Mouse (Mus musculus) adipocyte (in vitro differentiated cells): ENCODE measurements around the gene Lgals3bp.

Source experiments
- DNase-seq: peaks from one replicate; pipeline ENCODE4 v3.0.0-alpha.2; 2016; ENCODE audit warnings: low spot score

Gene Lgals3bp

DNA sequence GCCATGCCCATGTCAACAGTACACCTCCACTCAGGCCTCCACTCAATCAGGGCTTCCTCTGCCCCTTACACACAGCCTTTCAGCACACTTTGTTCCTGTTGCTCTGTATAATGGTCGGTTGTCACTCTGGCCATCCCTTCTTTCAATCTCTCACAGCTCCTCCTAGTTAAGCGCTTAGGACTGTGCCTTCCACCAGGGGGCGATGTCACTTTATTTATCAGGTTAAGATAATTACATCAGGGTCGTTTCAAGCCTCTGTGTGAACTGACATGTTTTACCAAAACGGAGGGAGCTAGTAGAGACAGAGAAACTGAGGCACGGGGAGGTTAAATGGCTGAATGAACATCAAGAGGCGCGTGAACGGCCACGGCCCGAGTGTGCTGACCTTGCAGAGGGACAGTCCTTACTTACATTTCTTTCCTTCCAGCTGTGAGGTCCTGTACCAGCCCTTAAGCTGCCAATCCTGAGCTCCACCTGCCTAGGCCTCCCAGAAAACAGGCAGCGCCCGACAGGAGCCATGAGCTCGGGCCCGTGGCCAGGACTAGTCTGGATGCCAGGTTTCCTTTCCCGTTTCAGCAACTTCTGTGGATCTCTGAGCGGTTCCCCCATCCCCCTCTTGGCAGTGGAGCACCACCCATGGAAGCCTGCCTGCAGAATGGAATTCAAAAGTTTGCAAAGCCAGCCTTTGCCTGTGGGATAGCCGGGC lies 21.5 kb upstream of the Lgals3bp start:
- DNase-seq = peak; percentile 92

DNA sequence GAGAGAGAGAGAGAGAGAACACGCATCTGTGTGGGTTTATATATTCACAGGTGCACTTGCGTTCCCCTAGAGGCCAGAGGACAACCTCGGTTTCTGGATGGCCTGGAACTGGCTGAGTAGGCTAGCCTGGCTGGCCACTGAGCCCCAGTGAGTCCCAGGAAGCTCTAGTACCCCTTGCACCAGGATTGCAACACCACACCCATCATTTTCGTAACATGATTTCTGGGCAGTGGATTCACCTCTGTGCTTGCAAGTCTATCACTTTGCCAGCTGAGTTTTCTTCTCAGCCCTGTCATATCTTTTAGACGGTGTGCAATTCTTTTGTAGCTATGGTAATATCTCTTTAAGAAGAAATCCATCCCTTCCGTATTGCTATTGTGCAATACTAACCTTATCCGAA lies 18.4 kb upstream of the Lgals3bp start:
- peak; percentile 42 for DNase-seq

DNA sequence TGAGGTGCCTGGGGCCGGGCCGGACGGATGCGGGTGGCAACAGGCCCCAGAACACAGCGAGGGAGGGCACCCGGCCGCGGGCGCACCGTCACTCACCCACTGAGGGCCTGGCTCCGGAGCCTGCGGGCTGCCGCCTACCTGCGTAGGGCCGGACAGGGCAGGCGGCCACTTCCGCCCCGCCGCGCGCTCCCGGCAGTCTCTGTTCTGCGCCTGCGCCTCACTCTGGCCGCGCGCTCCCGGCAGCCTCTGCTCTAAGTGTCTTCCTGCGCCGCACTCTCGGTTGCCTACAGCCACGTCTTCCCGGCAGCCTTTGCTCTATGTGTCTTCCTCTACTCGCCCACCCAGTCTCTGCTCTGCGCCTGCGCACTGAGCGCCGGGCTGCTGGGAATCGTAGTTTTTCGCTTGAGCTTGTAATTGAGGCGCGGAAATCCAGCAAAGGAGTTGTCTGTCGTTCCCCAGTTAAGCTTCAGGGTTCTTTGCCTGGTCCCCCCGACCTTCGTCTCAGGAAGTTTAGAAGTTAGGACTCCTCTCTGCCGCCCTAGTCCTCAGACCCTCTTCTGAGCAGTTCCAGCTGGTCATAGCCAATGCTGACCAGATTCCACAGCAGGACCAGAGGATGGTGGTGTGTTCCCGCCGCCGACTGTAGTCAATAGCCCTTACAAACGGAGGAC lies 17.1 kb upstream of the Lgals3bp start, which contains the start of gene Cant1:
Gene Cant1 (minus strand): TSS at position 253 of the 671 bp plus-strand sequence.
- peak; percentile 99 for DNase-seq

DNA sequence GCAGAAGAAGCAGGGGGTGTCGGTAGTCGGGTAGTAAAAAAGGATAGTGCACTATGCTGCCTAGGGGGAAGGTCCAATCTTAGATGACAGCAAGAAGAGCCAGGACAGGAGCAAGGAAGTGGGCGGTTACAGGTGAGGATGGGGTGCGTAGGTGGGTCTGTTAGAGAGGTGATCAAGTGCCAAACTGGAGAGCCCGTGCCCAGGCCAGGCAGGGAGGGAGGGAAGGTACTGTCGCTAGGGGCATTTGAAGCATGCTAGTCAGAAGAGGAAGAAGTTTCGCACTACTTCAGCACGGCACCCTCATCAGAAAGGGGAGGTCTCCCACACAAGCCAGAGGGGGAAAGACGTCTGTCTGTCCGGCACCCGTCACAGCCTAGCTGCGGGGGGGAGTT lies 16.5 kb upstream of the Lgals3bp start:
- DNase-seq = no peak

DNA sequence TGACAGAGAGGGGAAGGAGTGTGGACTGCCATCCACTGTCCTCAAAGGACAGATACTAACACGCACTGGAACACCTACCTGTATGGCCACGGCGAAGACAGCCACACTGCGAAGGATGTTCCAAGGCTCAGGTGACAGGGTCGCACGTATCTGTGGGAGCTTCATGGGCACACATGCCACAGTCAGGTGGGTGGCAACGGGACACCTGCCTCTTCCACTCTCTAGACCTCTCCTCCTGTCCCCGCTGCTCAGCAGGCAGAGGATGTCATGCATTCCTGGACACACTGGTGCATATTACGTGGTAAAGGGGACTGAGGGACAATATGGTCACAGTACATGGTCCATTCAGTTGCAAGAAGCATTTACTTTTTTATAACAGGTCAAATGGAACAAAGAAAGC lies 15.6 kb upstream of the Lgals3bp start:
- DNase-seq = no peak

DNA sequence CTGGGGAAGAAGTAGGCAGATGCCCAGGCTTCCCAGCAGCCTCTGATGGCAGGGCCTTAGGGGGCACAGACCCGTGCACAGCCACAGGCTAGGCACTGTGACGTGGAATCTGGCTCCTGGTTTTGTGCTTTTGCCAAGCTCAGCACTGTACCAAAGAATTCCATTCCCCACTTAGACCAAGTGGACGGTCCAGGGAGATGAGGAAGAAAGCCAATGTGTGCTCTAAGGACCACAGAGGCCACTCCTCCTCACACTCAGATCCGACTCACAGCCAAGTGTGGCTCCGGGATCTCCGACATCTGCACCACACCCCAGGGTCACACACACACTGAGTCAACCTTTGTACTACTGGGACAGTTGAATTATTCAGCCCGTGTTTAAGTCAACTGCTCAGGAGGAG lies 14.2 kb upstream of the Lgals3bp start:
- peak; percentile 74 for DNase-seq

DNA sequence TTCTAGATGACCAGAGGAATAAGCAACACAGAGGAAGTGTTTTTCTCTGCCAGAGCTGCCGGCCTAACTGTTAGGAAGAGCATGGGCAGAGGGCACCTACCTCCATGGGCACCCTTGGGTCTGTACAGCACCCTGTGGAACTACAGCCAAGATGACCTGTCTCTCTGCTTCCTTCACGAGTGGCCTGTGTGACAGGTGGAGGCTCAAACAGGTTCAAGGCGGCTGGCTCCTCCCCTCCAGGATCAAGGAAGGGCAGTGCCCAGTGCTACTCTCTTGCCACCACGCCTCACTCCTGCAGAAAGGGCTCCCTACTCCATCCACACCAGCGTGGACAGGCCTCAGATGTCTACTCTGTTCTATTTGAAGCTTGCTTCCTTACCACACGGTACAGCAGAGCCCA lies 13.7 kb upstream of the Lgals3bp start:
- no peak for DNase-seq

DNA sequence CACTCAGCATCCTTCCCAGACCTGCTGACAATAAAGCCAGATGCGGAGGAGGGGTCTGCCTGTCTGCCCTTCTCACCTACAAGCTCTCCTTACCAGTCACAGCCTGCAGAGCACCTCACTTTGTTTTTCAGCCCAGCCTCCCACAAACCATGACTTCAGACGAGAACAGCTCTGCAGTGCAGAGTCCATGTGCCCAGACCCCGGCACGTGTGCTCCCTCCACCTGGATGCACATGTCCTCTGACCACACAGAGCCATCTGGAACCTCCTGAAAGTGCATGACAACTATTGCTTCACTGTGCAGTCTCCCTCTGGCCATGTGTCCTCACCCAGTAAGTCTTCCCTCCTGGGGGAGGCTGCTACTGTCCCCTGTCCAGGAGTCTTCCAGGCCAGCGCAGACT lies 12.4 kb upstream of the Lgals3bp start:
- DNase-seq = no peak

DNA sequence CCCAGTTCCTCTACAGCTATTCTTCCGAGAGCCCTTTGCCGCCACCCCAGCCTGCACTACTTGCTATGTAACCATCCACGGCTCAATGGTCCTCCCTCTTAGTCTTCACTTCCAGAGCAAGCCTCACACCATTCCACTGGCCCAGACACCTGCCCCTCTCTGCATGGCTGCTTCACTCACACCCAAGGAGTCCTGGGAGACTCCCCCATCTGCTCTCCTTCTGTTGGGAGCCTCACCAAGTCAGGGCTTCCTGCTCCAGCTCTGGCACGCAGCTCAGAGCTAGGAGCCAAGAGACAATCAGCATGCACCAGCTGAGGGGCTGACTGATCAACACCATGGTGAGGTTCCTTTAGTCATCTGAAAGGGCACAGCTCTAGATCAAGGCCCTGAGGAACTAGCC lies 11.2 kb upstream of the Lgals3bp start:
- no peak for DNase-seq

DNA sequence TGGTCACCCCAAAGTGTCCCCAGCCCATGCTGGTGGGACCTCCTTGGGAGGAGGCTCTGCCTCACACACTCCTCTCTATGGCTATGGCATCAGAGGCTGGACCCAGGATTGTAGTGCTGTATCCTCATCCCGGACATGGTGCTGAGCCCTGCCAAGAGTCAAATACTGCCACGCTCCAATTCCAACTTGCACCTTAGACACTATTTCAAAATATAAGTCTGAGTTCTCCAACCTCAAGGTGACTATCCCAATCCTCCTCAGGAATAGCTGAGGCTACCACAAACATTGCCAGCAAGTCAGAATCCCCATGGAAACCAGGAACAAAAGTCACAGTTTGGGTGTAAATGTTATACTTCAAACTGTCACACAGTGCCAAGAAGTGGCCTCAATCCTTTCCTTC lies 10.7 kb upstream of the Lgals3bp start:
- no peak for DNase-seq

DNA sequence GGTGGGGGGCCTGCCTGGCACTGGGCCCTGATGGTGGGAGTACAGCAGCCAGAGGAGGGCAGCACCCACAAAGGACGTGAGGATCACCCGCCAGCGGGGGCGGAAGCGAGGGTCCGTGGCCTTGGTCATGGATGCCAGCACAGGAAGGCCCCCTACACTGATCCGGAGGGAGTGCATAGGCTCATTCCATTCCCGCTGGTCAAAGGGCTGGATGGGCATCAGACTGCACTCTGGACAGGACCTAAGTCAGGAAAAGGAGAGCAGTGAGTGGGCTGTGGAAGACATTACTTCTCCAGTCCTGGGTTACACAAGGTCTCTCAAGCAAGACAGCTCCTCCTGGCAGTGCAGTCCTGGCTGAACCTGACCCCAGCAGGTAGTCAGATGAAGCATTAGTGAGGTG lies 9.4 kb upstream of the Lgals3bp start:
- no peak for DNase-seq

DNA sequence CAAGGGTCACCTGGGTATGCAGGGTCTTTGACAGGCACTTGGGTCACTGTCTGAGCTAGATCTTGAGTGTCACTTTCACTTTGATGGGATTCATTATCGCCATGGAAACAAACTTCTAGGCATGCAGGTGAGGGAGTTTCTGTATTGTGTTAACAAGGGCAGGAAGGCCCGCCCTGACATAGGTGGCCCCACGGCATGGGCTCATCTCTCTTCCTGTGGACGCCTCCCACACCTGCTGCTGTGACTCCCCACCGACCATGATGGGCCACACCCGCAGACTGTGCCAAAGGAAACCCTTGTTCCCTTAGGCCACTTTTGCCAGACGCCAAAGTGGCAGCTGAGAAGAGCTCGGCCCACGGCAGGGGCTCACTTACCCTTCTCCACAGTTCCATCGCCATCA lies 8.6 kb upstream of the Lgals3bp start:
- no peak for DNase-seq

DNA sequence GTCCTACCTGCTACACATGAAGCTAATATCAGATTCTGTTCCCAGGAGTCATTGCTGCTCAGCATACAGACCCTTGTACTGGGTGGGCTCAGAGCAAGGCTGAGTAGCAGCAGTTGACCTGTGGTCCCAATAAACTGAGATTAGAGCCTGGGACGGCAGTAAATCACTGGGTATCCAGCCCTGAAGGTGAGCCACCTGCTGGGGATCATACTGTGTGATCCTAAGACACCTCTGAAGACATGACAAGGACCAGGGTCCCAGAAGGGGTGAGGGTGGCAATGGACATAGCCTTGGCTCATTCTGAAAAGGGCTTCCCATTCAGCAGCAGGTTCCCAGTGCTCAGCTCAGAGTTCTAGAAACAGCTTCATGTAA lies 8.2 kb upstream of the Lgals3bp start:
- no peak for DNase-seq

DNA sequence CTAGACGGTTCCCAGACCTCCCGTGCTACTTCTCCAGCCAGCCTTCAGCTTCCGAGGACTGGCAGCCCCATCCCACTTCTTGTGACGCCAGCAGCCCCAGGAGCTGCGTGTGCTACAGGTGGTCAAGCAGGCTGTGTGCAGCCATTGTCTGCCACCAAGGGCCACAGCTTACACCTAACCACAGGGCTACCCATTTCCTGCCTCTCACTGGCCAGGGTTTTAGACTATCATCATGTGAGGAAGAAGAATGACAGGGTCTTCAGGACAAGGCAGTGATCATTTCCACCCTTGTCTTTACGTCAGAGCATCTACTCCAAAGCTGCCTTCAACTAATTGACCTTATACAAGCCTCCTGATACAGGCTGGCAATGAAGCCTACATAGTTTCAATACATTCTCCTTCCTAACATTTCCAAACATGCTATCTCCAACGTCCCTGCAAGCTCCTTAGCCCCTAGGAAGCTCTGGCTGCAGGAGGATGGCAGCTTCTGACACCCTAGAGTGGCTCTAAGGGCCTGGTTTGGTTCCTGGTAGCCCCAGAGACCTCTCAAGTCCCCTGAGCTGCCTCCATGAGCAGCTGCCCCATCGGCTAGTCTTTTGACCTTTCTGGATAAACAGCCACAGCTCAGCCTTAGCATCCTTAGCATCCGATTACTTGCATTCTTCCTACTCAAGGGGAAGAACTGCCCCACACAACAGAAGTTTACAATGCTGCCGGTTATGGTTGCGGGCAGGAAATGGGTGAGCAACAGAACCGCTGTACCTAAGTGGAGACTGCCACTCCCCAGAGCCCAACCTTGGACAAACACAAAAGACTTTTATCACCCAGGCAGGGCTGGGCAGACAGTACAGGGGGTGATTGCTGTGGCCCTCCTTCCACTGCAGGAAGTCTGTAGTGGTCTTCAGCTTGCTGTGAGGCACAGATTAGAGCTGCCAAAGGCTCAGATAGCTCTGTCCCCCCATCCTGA lies 7.5 kb upstream of the Lgals3bp start:
- no peak for DNase-seq

DNA sequence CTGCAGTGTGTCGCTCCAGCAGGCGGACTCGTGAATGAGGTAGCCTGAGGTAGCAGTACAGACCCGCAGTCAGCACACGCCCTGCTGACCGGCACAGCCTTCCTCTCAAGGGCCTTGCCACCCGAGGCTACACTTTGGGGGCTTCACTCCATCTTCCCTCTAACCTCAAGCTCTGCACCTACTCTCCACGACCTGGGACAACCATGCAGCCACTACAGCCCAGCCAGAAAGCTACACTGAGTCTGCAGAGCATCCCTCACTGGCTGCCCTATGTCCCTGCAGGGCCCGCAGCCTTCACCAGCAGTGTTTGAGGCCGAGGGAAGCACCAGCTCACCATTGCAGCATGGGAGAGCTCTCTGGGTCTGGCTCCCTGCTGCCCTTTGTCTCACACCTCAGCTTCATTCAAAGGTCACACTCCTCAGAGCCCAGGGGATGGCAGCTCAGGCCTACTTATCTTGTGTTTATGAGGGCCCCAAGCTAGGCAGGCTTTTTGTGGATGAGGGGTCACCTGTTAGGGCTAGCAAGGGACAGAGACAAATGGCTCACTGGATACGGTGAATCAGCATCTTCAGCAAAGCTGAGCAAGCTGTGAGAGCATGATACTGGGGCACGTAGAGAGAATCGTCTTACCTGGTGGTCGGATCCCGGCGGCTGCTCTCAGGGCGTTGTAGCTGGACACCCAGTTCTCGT lies 6.3 kb upstream of the Lgals3bp start:
- no peak for DNase-seq

DNA sequence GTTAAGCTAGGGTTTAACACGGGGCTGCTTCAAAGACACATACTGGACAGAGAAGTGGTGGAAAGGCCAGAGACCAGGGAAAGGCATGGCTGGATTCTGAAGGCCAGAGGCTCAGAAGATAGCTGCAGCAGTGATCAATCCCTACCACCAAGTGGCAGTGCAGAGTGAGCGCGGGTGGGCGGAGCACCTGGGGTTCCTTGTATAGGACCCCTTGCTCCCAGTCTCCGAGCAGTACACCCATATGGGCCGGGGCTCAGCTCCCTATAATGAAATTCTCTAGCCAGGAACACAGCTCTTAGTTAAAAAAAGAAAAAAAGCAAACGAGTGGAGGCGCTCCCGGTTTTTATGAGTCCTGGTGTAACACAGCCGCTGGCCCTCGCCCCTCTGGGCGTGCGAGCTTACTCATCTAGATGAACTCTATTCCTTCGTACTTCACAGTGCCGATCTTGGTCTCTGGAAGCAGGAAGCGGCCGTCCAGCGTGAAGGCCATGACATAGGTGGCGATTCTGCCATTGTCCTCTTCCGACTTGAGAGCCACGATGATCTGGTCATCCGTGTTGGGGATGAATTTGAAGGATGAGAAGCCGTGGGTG lies 5.5 kb upstream of the Lgals3bp start:
- DNase-seq = no peak

DNA sequence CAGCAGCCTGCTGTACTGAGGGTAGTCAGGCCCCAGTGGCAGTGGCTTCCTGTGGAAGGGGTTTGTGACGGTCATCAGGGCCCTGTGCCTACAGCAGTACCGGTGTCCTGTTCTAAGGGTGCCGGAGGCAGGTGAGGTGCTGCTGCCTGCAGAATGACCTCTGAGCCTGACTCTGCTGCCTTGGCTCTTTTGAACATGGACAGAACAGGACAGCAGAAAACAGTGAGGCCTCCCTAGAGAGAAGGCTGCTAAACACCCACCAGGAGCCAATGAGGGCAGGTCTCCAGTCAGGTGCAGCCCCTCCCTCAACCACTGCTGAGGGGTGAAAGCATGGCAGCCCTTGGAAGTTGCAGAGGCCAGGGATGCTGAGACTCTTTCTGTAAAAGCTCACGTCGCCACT lies 4.6 kb upstream of the Lgals3bp start:
- DNase-seq = no peak

DNA sequence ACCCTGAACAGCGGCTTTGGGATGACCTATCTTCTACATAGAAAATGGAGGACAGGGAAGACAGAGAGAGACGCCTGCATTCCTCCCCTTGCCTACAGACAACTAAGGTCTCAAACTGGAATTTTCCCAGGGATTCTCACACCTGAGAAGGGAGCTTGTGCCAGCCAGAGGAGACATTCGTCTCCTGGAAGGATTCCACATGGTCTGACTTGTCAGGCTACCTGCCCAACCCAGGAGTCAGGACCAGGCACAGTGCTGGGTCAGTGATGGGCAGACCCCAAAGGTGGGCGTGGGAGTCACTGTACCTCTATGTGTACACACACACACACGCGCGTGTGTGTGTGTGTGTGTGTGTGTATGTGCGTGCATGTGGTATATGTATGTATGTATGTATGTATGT lies 3.4 kb upstream of the Lgals3bp start:
- DNase-seq = no peak

DNA sequence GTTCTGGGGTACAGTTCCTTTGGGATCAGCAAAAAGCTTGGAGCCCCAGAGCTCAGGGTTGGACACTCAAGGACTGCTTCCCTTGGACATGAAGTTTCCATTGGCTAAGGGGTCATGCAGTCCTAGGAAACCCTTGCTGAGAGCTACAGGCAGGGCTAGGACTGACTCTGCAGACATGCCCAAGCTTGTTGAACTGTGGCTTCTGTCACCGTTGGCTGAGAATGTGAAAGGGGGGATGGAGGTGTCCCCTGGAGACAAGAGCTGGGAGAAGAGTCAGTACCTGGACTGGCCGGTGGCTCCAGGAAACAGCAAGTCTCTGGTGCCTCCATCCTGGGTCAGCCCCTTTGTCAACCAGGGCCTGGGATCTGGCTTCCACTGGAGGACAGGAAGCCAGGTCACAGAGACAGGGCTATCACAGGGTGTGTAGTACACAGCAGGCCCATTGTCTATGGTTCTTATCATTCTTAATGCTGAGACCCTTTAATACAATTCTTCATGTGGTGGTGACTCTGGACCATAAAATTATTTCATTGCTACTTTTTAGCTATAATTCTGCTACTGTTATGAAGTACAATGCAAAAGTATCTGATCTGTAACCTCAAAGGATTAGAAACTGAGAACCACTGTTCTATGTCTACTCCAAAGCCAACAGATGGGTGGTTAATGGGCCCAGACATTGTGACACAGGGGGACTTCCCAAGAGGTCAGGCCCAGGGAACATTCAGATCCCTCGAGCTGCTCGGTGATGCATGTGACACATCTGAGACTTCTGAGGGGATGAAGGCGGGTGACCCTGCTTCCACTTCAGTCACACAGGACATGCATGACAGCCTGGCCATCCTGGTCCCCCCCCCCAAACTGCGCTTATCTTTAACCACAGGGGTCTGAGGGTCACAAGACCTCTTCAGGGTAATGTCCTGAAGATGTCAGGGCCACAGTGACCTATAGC lies 2.3 kb upstream of the Lgals3bp start:
- DNase-seq = no peak

DNA sequence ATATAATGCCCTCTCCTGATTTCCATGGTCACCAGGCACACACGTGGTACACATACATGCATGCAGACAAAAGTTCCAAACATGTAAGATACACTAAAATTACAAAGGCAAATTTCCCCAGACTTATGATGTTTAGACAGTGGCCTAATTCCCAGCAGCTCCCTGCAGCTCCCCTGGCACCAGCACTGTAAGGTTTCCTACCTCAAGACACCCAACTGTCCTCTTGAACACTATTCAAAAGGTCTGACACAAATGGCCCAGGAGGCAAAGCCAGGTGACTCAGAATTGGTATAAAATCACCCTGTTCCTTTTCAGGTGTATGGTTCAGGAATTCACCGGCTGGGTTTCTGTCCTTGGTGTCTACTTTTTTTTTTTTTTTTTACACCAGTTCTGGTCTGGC lies 1.3 kb upstream of the Lgals3bp start:
- DNase-seq = no peak

DNA sequence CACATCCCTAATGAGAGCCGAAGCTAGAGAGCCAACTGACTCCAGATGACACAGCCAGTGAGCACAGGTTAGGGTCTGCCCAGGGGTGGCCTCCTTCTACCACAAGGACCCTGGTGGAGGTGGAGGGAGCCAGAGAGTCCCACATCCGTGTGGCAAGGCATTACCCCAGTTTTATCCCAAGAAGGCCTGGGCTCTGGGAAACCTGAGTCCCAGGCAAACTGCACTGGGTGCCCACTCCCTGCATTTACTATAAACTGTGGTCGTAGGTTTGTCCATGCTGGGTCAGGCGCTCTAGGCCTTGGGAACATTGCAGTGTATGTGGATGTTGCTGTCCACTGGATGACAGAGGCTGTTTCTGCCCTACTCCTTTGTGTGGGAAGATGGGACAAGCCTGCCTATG lies 697 bp downstream of the Lgals3bp start:
- no peak for DNase-seq
